Mouse (Mus musculus): ENCODE data around the gene Orai1.

- TF ChIP-seq CTCF (IDR thresholded peaks at IDR 0.05; ENCODE audit: extremely low read depth, insufficient read length, insufficient replicate concordance, low read depth, low read length), result no peak
- no peak for TF ChIP-seq POLR2A (IDR thresholded peaks at IDR 0.05; ENCODE audit: low read depth, low read length)
These were observed 24.3 kb upstream of the Orai1 start for GRCm38 (mm10) chr5:122990411-122991160.

All from small intestine, adult 2 months (tissue).